Mouse (Mus musculus) forebrain, embryonic 16.5 days (tissue): ENCODE measurements around the gene Prickle2. TPM values are rescaled to one million over a fixed set of nuclear protein-coding genes. Genes with fewer than 3 reads are reported as not detected.

ENCODE experiments used
- ATAC-seq: fragments of 200-750 bp; cut with Nextera tagmentation; 2 replicates; pipeline ENCODE4 v1.8.0; 2017; ENCODE audit warnings: mild to moderate bottlenecking, moderate library complexity
- H3K27ac ChIP-seq: fragments of 300-500 bp; sonication (generic); 2 replicates; pipeline ENCODE4 v1.5.1; 2014; ENCODE audit warnings: low read length, control low read depth
- H3K27me3 ChIP-seq: fragments of 300-500 bp; sonication (generic); replicated peaks from 2 replicates; pipeline ENCODE4 v1.6.1; 2014; ENCODE audit warnings: low read length; ENCODE audit not compliant: control insufficient read depth, insufficient read depth
- H3K36me3 ChIP-seq: fragments of 300-500 bp; sonication (generic); 2 replicates; pipeline ENCODE4 v1.6.1; 2014; ENCODE audit not compliant: control insufficient read depth, insufficient read depth
- H3K4me1 ChIP-seq: fragments of 300-500 bp; sonication (generic); replicated peaks from 2 replicates; pipeline ENCODE4 v1.6.1; 2014; ENCODE audit warnings: low read length; ENCODE audit not compliant: control insufficient read depth, insufficient read depth
- H3K4me2 ChIP-seq: fragments of 300-500 bp; sonication (generic); 2 replicates; pipeline ENCODE4 v1.6.1; 2014; ENCODE audit warnings: mild to moderate bottlenecking, low read length, control low read depth
- H3K4me3 ChIP-seq: fragments of 300-500 bp; sonication (generic); replicated peaks from 2 replicates; pipeline ENCODE4 v1.5.1; 2014; ENCODE audit warnings: mild to moderate bottlenecking, low read length, control low read depth
- H3K9ac ChIP-seq: fragments of 300-500 bp; sonication (generic); replicated peaks from 2 replicates; pipeline ENCODE4 v1.6.1; 2014; ENCODE audit warnings: low read depth, low read length, control low read depth
- H3K9me3 ChIP-seq: fragments of 300-500 bp; sonication (generic); 2 replicates; pipeline ENCODE4 v1.6.1; 2016; ENCODE audit warnings: low read length; ENCODE audit not compliant: control insufficient read depth
- WGBS: fragments of 180-500 bp; shearing (Covaris S2); extraction: QIAGEN DNeasy Blood & Tissue Kit; methylation state at CpG from one replicate; pipeline ENCODE4 v1.1.7; 2014; 5-methylcytosine and 5-hydroxymethylcytosine counted together
- polyA plus RNA-seq: library from polyadenylated mRNA; unstranded; fragments of >200 nt; fragmentation: Nextera tagmentation; extraction: Ambion mirVana; gene quantifications from 2 replicates; pipeline ENCODE4 v1.2.1, GENCODE M21; 2015

Gene Prickle2
- polyA plus RNA-seq, 1 experiment from 2014 or later: 11.9 TPM

GRCm38 (mm10) chr6:92545204-92545603 lies 160.8 kb downstream of the Prickle2 start:
- no peak overlapping the region for H3K4me3 ChIP-seq
- 77% methylated on average over 2 of the region's 2 CpGs for WGBS
- no peak overlapping the region for H3K4me2 ChIP-seq
- H3K4me1 ChIP-seq: 0 out of 2 replicates have a peak, but pooled peaks cover 2% of the 10 kb centered on the region
- no peaks in the 10 kb centered on the region for H3K36me3 ChIP-seq
- H3K9ac ChIP-seq: no peak overlapping the region
- H3K27ac ChIP-seq: no peak overlapping the region
- no peaks in the 10 kb centered on the region for H3K27me3 ChIP-seq
- H3K9me3 ChIP-seq: no peaks in the 10 kb centered on the region
- ATAC-seq: no peak

GRCm38 (mm10) chr6:92543825-92544224 lies 162.1 kb downstream of the Prickle2 start:
- Histone ChIP-seq H3K36me3 (no peaks in the 10 kb centered on the region), H3K4me3 (no peak overlapping the region), H3K9me3 (no peaks in the 10 kb centered on the region), H3K4me1 (0 out of 2 replicates have a peak, but pooled peaks cover 2% of the 10 kb centered on the region), H3K27me3 (no peaks in the 10 kb centered on the region), H3K9ac (no peak overlapping the region), H3K27ac (no peak overlapping the region), H3K4me2 (no peak overlapping the region)
- ATAC-seq: no peak
- WGBS: 84% methylated on average over 4 of the region's 4 CpGs

- H3K4me2 ChIP-seq: no peak overlapping the region
- H3K36me3 ChIP-seq: no peaks in the 10 kb centered on the region
- no peak overlapping the region for H3K27ac ChIP-seq
- H3K4me1 ChIP-seq: 0 out of 2 replicates have a peak, but pooled peaks cover 2% of the 10 kb centered on the region
- H3K4me3 ChIP-seq: no peak overlapping the region
- ATAC-seq: no peak
- 68% methylated on average over 5 of the region's 5 CpGs for WGBS
- no peaks in the 10 kb centered on the region for H3K27me3 ChIP-seq
- no peak overlapping the region for H3K9ac ChIP-seq
- H3K9me3 ChIP-seq: no peaks in the 10 kb centered on the region
Measured at GRCm38 (mm10) chr6:92542402-92543101, 163.4 kb downstream of the Prickle2 start.

- ATAC-seq: peak; percentile 78
- Histone ChIP-seq H3K27me3 (no peaks in the 10 kb centered on the region), H3K4me2 (peak overlapping the region; percentile 45), H3K9ac (no peak overlapping the region; the same call in 1 of the 2 replicates), H3K9me3 (no peaks in the 10 kb centered on the region), H3K27ac (no peak overlapping the region), H3K4me1 (peaks cover 7% of the 10 kb centered on the region; the same call in 1 of the 2 replicates), H3K4me3 (peak overlapping the region; percentile 25), H3K36me3 (no peaks in the 10 kb centered on the region)
- 16% methylated on average over 11 of the region's 11 CpGs for WGBS
Measured at GRCm38 (mm10) chr6:92534226-92535031, 171.5 kb downstream of the Prickle2 start.

GRCm38 (mm10) chr6:92533306-92534063 lies 172.5 kb downstream of the Prickle2 start:
- Histone ChIP-seq H3K36me3 (no peaks in the 10 kb centered on the region), H3K4me2 (no peak overlapping the region), H3K9ac (no peak overlapping the region), H3K9me3 (no peaks in the 10 kb centered on the region), H3K4me1 (peaks cover 7% of the 10 kb centered on the region; the same call in 1 of the 2 replicates), H3K27me3 (no peaks in the 10 kb centered on the region), H3K4me3 (no peak overlapping the region), H3K27ac (no peak overlapping the region)
- WGBS: 66% methylated on average over 8 of the region's 8 CpGs
- no peak for ATAC-seq

GRCm38 (mm10) chr6:92532896-92533295 lies 173.1 kb downstream of the Prickle2 start:
- H3K9ac ChIP-seq: no peak overlapping the region
- H3K4me3 ChIP-seq: no peak overlapping the region
- 72% methylated on average over 3 of the region's 3 CpGs for WGBS
- no peaks in the 10 kb centered on the region for H3K27me3 ChIP-seq
- no peaks in the 10 kb centered on the region for H3K36me3 ChIP-seq
- no peaks in the 10 kb centered on the region for H3K9me3 ChIP-seq
- ATAC-seq: no peak
- H3K4me2 ChIP-seq: no peak overlapping the region
- H3K4me1 ChIP-seq: peaks cover 7% of the 10 kb centered on the region; the same call in 1 of the 2 replicates
- no peak overlapping the region for H3K27ac ChIP-seq

- no peak overlapping the region for H3K4me3 ChIP-seq
- no peaks in the 10 kb centered on the region for H3K9me3 ChIP-seq
- no peaks in the 10 kb centered on the region for H3K27me3 ChIP-seq
- H3K9ac ChIP-seq: no peak overlapping the region
- no peak overlapping the region for H3K27ac ChIP-seq
- H3K36me3 ChIP-seq: no peaks in the 10 kb centered on the region
- no peak overlapping the region for H3K4me2 ChIP-seq
- peaks cover 7% of the 10 kb centered on the region; the same call in 1 of the 2 replicates for H3K4me1 ChIP-seq
- ATAC-seq: no peak
- WGBS: 59% methylated on average over 6 of the region's 6 CpGs
Measured at GRCm38 (mm10) chr6:92532331-92532730, 173.6 kb downstream of the Prickle2 start.

- peaks cover 7% of the 10 kb centered on the region for H3K4me1 ChIP-seq
- no peak overlapping the region for H3K4me2 ChIP-seq
- no peaks in the 10 kb centered on the region for H3K9me3 ChIP-seq
- ATAC-seq: no peak
- no peaks in the 10 kb centered on the region for H3K36me3 ChIP-seq
- no peak overlapping the region for H3K27ac ChIP-seq
- WGBS: 48% methylated on average over 3 of the region's 3 CpGs
- no peak overlapping the region for H3K4me3 ChIP-seq
- no peaks in the 10 kb centered on the region for H3K27me3 ChIP-seq
- H3K9ac ChIP-seq: no peak overlapping the region
Measured at GRCm38 (mm10) chr6:92526212-92526611, 179.7 kb downstream of the Prickle2 start.

- Histone ChIP-seq H3K9me3 (no peaks in the 10 kb centered on the region), H3K27me3 (no peaks in the 10 kb centered on the region), H3K27ac (no peak overlapping the region), H3K4me3 (no peak overlapping the region), H3K36me3 (no peaks in the 10 kb centered on the region), H3K4me1 (peaks cover 7% of the 10 kb centered on the region), H3K4me2 (no peak overlapping the region), H3K9ac (no peak overlapping the region)
- 18% methylated on average over 2 of the region's 2 CpGs for WGBS
- ATAC-seq: no peak
Measured at GRCm38 (mm10) chr6:92525646-92526045, 180.3 kb downstream of the Prickle2 start.
